ENCODE assay signal across 18 mouse cellular contexts in genomic region chr9:34772022-34772437, GRCm38 (mm10).
DNase-seq lines count a peak whose midpoint lies in the region; ATAC-seq lines count a peak whose summit lies in the region.
"Had no signal": no experiment of that assay in that cellular context is flagged by ENCODE, and none has a peak within 500 bp of the region (broad histone marks: within the 10 kb centered on the region; RNA-seq: fewer than 3 reads in every experiment).

No protein-coding gene starts in this region.

- intact Hi-C loops in left cerebral cortex, postnatal 14 days (cut with DNase I), result no loop called here
- intact Hi-C loops in left cerebral cortex, postnatal 4 days (cut with DNase I), result no loop called here

- H3K9me3 ChIP-seq in neural tube, embryonic 15.5 days (replicated peaks), result no peaks in the 10 kb centered on the region
- H3K9me3 ChIP-seq in kidney, embryonic 15.5 days (replicated peaks), result no peaks in the 10 kb centered on the region
- H3K9me3 ChIP-seq: hindbrain, embryonic 15.5 days; lung, embryonic 15.5 days had no signal

- DNase-seq in cerebellum, postnatal 4 days (ENCODE audit: low spot score in 2 of 2), result no peak
- peak; percentile 14 to 36 for DNase-seq in left cerebral cortex, postnatal 14 days (ENCODE audit: low spot score in 2 of 2)
- no peak for DNase-seq in left cerebral cortex, postnatal 4 days
- DNase-seq in cerebellum, postnatal 10 days, result peak; percentile 25
- no peak for DNase-seq in thymus, postnatal 0 days (ENCODE audit: low spot score)
- DNase-seq: adrenal gland, postnatal 25 days; heart, adult 2 months; kidney, adult 11 months; kidney, postnatal 14 days; thymus, postnatal 4 days had no signal

- peak overlapping the region; percentile 58 for H3K27ac ChIP-seq in neural tube, embryonic 15.5 days (replicated peaks)
- H3K27ac ChIP-seq in kidney, embryonic 15.5 days, result no peak overlapping the region
- H3K27ac ChIP-seq: heart, adult 2 months; hindbrain, embryonic 15.5 days; lung, embryonic 15.5 days; neural tube, embryonic 12.5 days; stomach, postnatal 0 days had no signal

- peaks cover 31% of the 10 kb centered on the region for H3K4me1 ChIP-seq in neural tube, embryonic 15.5 days
- no peaks in the 10 kb centered on the region for H3K4me1 ChIP-seq in kidney, embryonic 15.5 days
- H3K4me1 ChIP-seq: lung, embryonic 15.5 days had no signal

- H3K4me2 ChIP-seq in neural tube, embryonic 15.5 days, result no peak overlapping the region
- no peak overlapping the region for H3K4me2 ChIP-seq in kidney, embryonic 15.5 days
- H3K4me2 ChIP-seq: hindbrain, embryonic 15.5 days; lung, embryonic 15.5 days; neural tube, embryonic 12.5 days had no signal

- 44% methylated on average over 9 of the region's 9 CpGs for WGBS in neural tube, embryonic 15.5 days
- 86% methylated on average over 9 of the region's 9 CpGs for whole genome bisulfite sequencing in kidney, embryonic 15.5 days

- no peaks in the 10 kb centered on the region for H3K27me3 ChIP-seq in neural tube, embryonic 15.5 days (replicated peaks)
- no peaks in the 10 kb centered on the region for H3K27me3 ChIP-seq in kidney, embryonic 15.5 days
- H3K27me3 ChIP-seq: hindbrain, embryonic 15.5 days; lung, embryonic 15.5 days; neural tube, embryonic 12.5 days had no signal

- no peaks in the 10 kb centered on the region for H3K36me3 ChIP-seq in neural tube, embryonic 15.5 days
- no peaks in the 10 kb centered on the region for H3K36me3 ChIP-seq in kidney, embryonic 15.5 days
- H3K36me3 ChIP-seq: hindbrain, embryonic 15.5 days; lung, embryonic 15.5 days; neural tube, embryonic 12.5 days had no signal

- peak; percentile 33; the same call in 1 of the 2 replicates for ATAC-seq in cerebellum, adult (ENCODE audit: insufficient number of reproducible peaks, low FRiP score, low TSS enrichment)
- 0 out of 2 replicates have a peak, but pooled peaks have one; percentile 19 for ATAC-seq in neural tube, embryonic 15.5 days (ENCODE audit: low FRiP score)
- no peak for ATAC-seq in kidney, embryonic 15.5 days (replicated peaks; ENCODE audit: low FRiP score)
- ATAC-seq: midbrain, embryonic 16.5 days had no signal

- H3K9ac ChIP-seq in neural tube, embryonic 15.5 days (replicated peaks), result no peak overlapping the region
- H3K9ac ChIP-seq in kidney, embryonic 15.5 days, result no peak overlapping the region
- H3K9ac ChIP-seq: hindbrain, embryonic 15.5 days; lung, embryonic 15.5 days; neural tube, embryonic 12.5 days had no signal

- H3K4me3 ChIP-seq in neural tube, embryonic 15.5 days (replicated peaks), result no peak overlapping the region
- H3K4me3 ChIP-seq in kidney, embryonic 15.5 days (replicated peaks), result no peak overlapping the region
- H3K4me3 ChIP-seq: heart, adult 2 months; hindbrain, embryonic 15.5 days; lung, embryonic 15.5 days; neural tube, embryonic 12.5 days had no signal

Comparison
In these comparisons a context has a peak if more than half of its experiments do, and no peak if none do; other contexts are left out.
1. DNase-seq: peak in left cerebral cortex, postnatal 14 days (2 of 2) and cerebellum, postnatal 10 days (2 of 2); none in cerebellum, postnatal 4 days (0 of 2), left cerebral cortex, postnatal 4 days (single experiment) and thymus, postnatal 0 days (single experiment).